Mouse (Mus musculus): ENCODE data around the gene Rabggta. TPM values are rescaled to one million over a fixed set of nuclear protein-coding genes. Genes with fewer than 3 reads are reported as not detected.

The Rabggta gene
- polyA plus RNA-seq, 1 experiment from 2014 or later: 34.0 TPM

GRCm38 (mm10) chr14:55747051-55747847 is 25.2 kb upstream of the Rabggta start:
- no peak for ATAC-seq (ENCODE audit: low FRiP score)
- no peak overlapping the region for H3K9ac ChIP-seq
- WGBS: 93% methylated on average over 10 of the region's 10 CpGs

GRCm38 (mm10) chr14:55745861-55746237 is 23.8 kb upstream of the Rabggta start:
- 0 out of 2 replicates have a peak overlapping the region, but pooled peaks have one; percentile 36 for H3K27ac ChIP-seq

More at GRCm38 (mm10) chr14:55747051-55747847, 25.2 kb upstream of the Rabggta start:
- peaks cover 33% of the 10 kb centered on the region for H3K4me1 ChIP-seq
- peak overlapping the region; percentile 97 for H3K4me2 ChIP-seq
- no peaks in the 10 kb centered on the region for H3K27me3 ChIP-seq
- H3K27ac ChIP-seq: no peak overlapping the region
- H3K36me3 ChIP-seq (replicated peaks): peaks cover 35% of the 10 kb centered on the region
- H3K9me3 ChIP-seq: no peaks in the 10 kb centered on the region
- H3K4me3 ChIP-seq (replicated peaks): no peak overlapping the region; the same call in 1 of the 2 replicates

GRCm38 (mm10) chr14:55745180-55745860 is 23.3 kb upstream of the Rabggta start, which contains the start of the genes Dhrs1 and Nop9:
Gene Dhrs1, minus strand, starts transcription at chr14:55745690.
Gene Nop9, plus strand, starts transcription at chr14:55745693.
- Histone ChIP-seq H3K4me1 (peaks cover 33% of the 10 kb centered on the region), H3K4me3 (replicated peaks) (peak within 1 kb of the TSS; percentile 93), H3K9me3 (no peaks in the 10 kb centered on the region), H3K4me2 (peak within 1 kb of the TSS; percentile 97), H3K27ac (0 out of 2 replicates have a peak within 1 kb of the TSS, but pooled peaks have one; percentile 36), H3K36me3 (replicated peaks) (peaks cover 26% of the 10 kb centered on the region), H3K27me3 (no peaks in the 10 kb centered on the region), H3K9ac (peak within 1 kb of the TSS; percentile 90)
- WGBS: 1% methylated on average over 48 of the region's 48 CpGs
- ATAC-seq (ENCODE audit: low FRiP score): peak; percentile 86

More at GRCm38 (mm10) chr14:55745861-55746237, 23.8 kb upstream of the Rabggta start:
- peaks cover 26% of the 10 kb centered on the region for H3K36me3 ChIP-seq (replicated peaks)
- no peaks in the 10 kb centered on the region for H3K27me3 ChIP-seq
- peak overlapping the region; percentile 97 for H3K4me2 ChIP-seq
- peak overlapping the region; percentile 93 for H3K4me3 ChIP-seq (replicated peaks)
- peak overlapping the region; percentile 90 for H3K9ac ChIP-seq
- H3K4me1 ChIP-seq: peaks cover 33% of the 10 kb centered on the region
- under 1% methylated on average over 31 of the region's 31 CpGs for WGBS
- no peak; the same call in 1 of the 2 replicates for ATAC-seq (ENCODE audit: low FRiP score)
- no peaks in the 10 kb centered on the region for H3K9me3 ChIP-seq

GRCm38 (mm10) chr14:55743711-55744110 is 21.6 kb upstream of the Rabggta start:
- H3K4me1 ChIP-seq: peaks cover 33% of the 10 kb centered on the region
- H3K27me3 ChIP-seq: no peaks in the 10 kb centered on the region
- peak overlapping the region; percentile 30 for H3K4me2 ChIP-seq
- peak; percentile 70 for ATAC-seq (ENCODE audit: low FRiP score)
- 19% methylated on average over 10 of the region's 10 CpGs for WGBS
- H3K4me3 ChIP-seq (replicated peaks): no peak overlapping the region
- H3K27ac ChIP-seq: no peak overlapping the region
- no peaks in the 10 kb centered on the region for H3K9me3 ChIP-seq
- H3K36me3 ChIP-seq (replicated peaks): peaks cover 24% of the 10 kb centered on the region
- H3K9ac ChIP-seq: no peak overlapping the region

- H3K9me3 ChIP-seq: no peaks in the 10 kb centered on the region
- ATAC-seq (ENCODE audit: low FRiP score): no peak
- no peaks in the 10 kb centered on the region for H3K4me1 ChIP-seq
- no peak overlapping the region for H3K27ac ChIP-seq
- H3K4me2 ChIP-seq: no peak overlapping the region
- peaks cover 32% of the 10 kb centered on the region for H3K36me3 ChIP-seq (replicated peaks)
- H3K27me3 ChIP-seq: no peaks in the 10 kb centered on the region
- WGBS: 90% methylated on average over 9 of the region's 9 CpGs
- no peak overlapping the region for H3K4me3 ChIP-seq (replicated peaks)
- no peak overlapping the region for H3K9ac ChIP-seq
Observed at GRCm38 (mm10) chr14:55737086-55737687, 15.1 kb upstream of the Rabggta start.

- Histone ChIP-seq H3K9me3 (no peaks in the 10 kb centered on the region), H3K4me1 (no peaks in the 10 kb centered on the region), H3K27ac (no peak overlapping the region), H3K4me2 (no peak overlapping the region), H3K4me3 (replicated peaks) (no peak overlapping the region), H3K36me3 (replicated peaks) (peaks cover 26% of the 10 kb centered on the region), H3K27me3 (no peaks in the 10 kb centered on the region), H3K9ac (no peak overlapping the region)
- ATAC-seq (ENCODE audit: low FRiP score): no peak
- 84% methylated on average over 4 of the region's 4 CpGs for WGBS
Observed at GRCm38 (mm10) chr14:55735758-55736157, 13.7 kb upstream of the Rabggta start.

- Histone ChIP-seq H3K9ac (no peak overlapping the region), H3K27me3 (no peaks in the 10 kb centered on the region), H3K9me3 (no peaks in the 10 kb centered on the region), H3K4me3 (replicated peaks) (no peak overlapping the region), H3K27ac (no peak overlapping the region), H3K4me2 (no peak overlapping the region), H3K4me1 (no peaks in the 10 kb centered on the region), H3K36me3 (replicated peaks) (peaks cover 22% of the 10 kb centered on the region)
- ATAC-seq (ENCODE audit: low FRiP score): no peak
- 75% methylated on average over 3 of the region's 3 CpGs for WGBS
Observed at GRCm38 (mm10) chr14:55735334-55735733, 13.3 kb upstream of the Rabggta start.

- WGBS: 62% methylated on average over 7 of the region's 7 CpGs
- Histone ChIP-seq H3K9ac (no peak overlapping the region), H3K4me3 (replicated peaks) (no peak overlapping the region), H3K4me2 (no peak overlapping the region), H3K36me3 (replicated peaks) (peaks cover 17% of the 10 kb centered on the region), H3K9me3 (no peaks in the 10 kb centered on the region), H3K4me1 (no peaks in the 10 kb centered on the region), H3K27ac (no peak overlapping the region), H3K27me3 (no peaks in the 10 kb centered on the region)
- no peak for ATAC-seq (ENCODE audit: low FRiP score)
Observed at GRCm38 (mm10) chr14:55734869-55735268, 12.8 kb upstream of the Rabggta start.

- H3K4me3 ChIP-seq (replicated peaks): no peak overlapping the region
- peaks cover 11% of the 10 kb centered on the region for H3K36me3 ChIP-seq (replicated peaks)
- no peak for ATAC-seq (ENCODE audit: low FRiP score)
- H3K9ac ChIP-seq: no peak overlapping the region
- H3K9me3 ChIP-seq: no peaks in the 10 kb centered on the region
- no peaks in the 10 kb centered on the region for H3K27me3 ChIP-seq
- H3K27ac ChIP-seq: no peak overlapping the region
- H3K4me1 ChIP-seq: no peaks in the 10 kb centered on the region
- 77% methylated on average over 10 of the region's 10 CpGs for WGBS
- no peak overlapping the region for H3K4me2 ChIP-seq
Observed at GRCm38 (mm10) chr14:55733889-55734288, 11.8 kb upstream of the Rabggta start.

GRCm38 (mm10) chr14:55730531-55731032 is 8.5 kb upstream of the Rabggta start:
- Histone ChIP-seq H3K4me2 (no peak overlapping the region), H3K27ac (no peak overlapping the region), H3K27me3 (no peaks in the 10 kb centered on the region), H3K9me3 (no peaks in the 10 kb centered on the region), H3K4me1 (no peaks in the 10 kb centered on the region), H3K36me3 (replicated peaks) (no peaks in the 10 kb centered on the region), H3K9ac (no peak overlapping the region), H3K4me3 (replicated peaks) (no peak overlapping the region)
- ATAC-seq (ENCODE audit: low FRiP score): no peak
- 84% methylated on average over 7 of the region's 7 CpGs for WGBS

GRCm38 (mm10) chr14:55730116-55730515 is 8.1 kb upstream of the Rabggta start:
- no peak overlapping the region for H3K4me3 ChIP-seq (replicated peaks)
- H3K4me2 ChIP-seq: no peak overlapping the region
- no peaks in the 10 kb centered on the region for H3K36me3 ChIP-seq (replicated peaks)
- no peaks in the 10 kb centered on the region for H3K4me1 ChIP-seq
- no peak overlapping the region for H3K27ac ChIP-seq
- WGBS: 80% methylated on average over 7 of the region's 7 CpGs
- H3K27me3 ChIP-seq: no peaks in the 10 kb centered on the region
- H3K9ac ChIP-seq: no peak overlapping the region
- H3K9me3 ChIP-seq: no peaks in the 10 kb centered on the region
- ATAC-seq (ENCODE audit: low FRiP score): no peak
